Mouse (Mus musculus): ENCODE data around the gene Dusp13. TPM values are rescaled to one million over a fixed set of nuclear protein-coding genes. Genes with fewer than 3 reads are reported as not detected.

Dusp13 gene
- polyA plus RNA-seq, 1 experiment from 2014 or later, result 1.9 TPM

GRCm38 (mm10) chr14:21733131-21733905, 17.7 kb downstream of the Dusp13 start:
- Histone ChIP-seq H3K4me3 (ENCODE audit: low read depth, low read length) (no peak overlapping the region), H3K27ac (replicated peaks) (no peak overlapping the region), H3K27me3 (ENCODE audit: control insufficient read depth, insufficient read depth, low read length) (no peaks in the 10 kb centered on the region), H3K36me3 (ENCODE audit: control insufficient read depth, insufficient read depth, low read length) (no peaks in the 10 kb centered on the region), H3K9ac (ENCODE audit: low read length) (no peak overlapping the region), H3K9me3 (ENCODE audit: control insufficient read depth, low read length) (no peaks in the 10 kb centered on the region), H3K4me1 (replicated peaks; ENCODE audit: control insufficient read depth, insufficient read depth) (no peaks in the 10 kb centered on the region), H3K4me2 (replicated peaks; ENCODE audit: low read depth) (no peak overlapping the region)
- ATAC-seq (ENCODE audit: low FRiP score, low TSS enrichment), result no peak
- WGBS, result 87% methylated on average over 15 of the region's 15 CpGs
- TF ChIP-seq EP300 (optimal IDR thresholded peaks at IDR 0.05), result no peak
- TF ChIP-seq CTCF (IDR thresholded peaks at IDR 0.05; ENCODE audit: low read depth), result no peak
- DNase-seq (ENCODE audit: low spot score), result no peak

DNA sequence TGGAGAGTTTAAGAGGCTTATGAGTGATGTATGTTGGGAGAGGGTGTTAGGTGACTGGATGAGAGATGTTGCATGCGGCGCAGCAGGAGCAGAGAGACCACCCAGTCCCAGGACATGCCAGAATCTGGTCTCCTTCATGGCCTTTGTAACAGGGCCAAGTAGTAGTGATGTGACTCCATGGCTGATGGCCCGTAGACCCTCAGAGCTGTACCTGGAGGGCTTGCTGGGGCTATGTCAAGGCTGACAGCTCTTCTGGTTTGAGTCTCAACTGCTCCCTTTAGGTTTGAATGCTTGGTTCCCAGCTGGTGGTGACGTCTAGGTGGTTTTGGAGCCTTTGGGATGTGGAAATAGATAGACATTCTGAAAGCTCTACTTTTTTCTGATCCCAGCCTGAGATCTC, 21.0 kb downstream of the Dusp13 start:
- no peak overlapping the region for H3K9ac ChIP-seq (ENCODE audit: low read length)

GRCm38 (mm10) chr14:21729031-21729732, 21.8 kb downstream of the Dusp13 start:
- Histone ChIP-seq H3K9me3 (ENCODE audit: control insufficient read depth, low read length) (no peaks in the 10 kb centered on the region), H3K27me3 (ENCODE audit: control insufficient read depth, insufficient read depth, low read length) (no peaks in the 10 kb centered on the region), H3K4me3 (ENCODE audit: low read depth, low read length) (no peak overlapping the region), H3K4me2 (replicated peaks; ENCODE audit: low read depth) (no peak overlapping the region), H3K9ac (ENCODE audit: low read length) (no peak overlapping the region), H3K27ac (replicated peaks) (no peak overlapping the region), H3K36me3 (ENCODE audit: control insufficient read depth, insufficient read depth, low read length) (no peaks in the 10 kb centered on the region), H3K4me1 (replicated peaks; ENCODE audit: control insufficient read depth, insufficient read depth) (no peaks in the 10 kb centered on the region)
- TF ChIP-seq EP300 (optimal IDR thresholded peaks at IDR 0.05) (no peak), CTCF (IDR thresholded peaks at IDR 0.05; ENCODE audit: low read depth) (no peak)
- ATAC-seq (ENCODE audit: low FRiP score, low TSS enrichment) (no peak), DNase-seq (ENCODE audit: low spot score) (no peak)
- WGBS, result 68% methylated on average over 6 of the region's 6 CpGs

More for the DNA sequence above, 21.0 kb downstream of the Dusp13 start:
- Histone ChIP-seq H3K27me3 (ENCODE audit: control insufficient read depth, insufficient read depth, low read length) (no peaks in the 10 kb centered on the region), H3K9me3 (ENCODE audit: control insufficient read depth, low read length) (no peaks in the 10 kb centered on the region), H3K4me2 (replicated peaks; ENCODE audit: low read depth) (no peak overlapping the region), H3K4me3 (ENCODE audit: low read depth, low read length) (no peak overlapping the region), H3K36me3 (ENCODE audit: control insufficient read depth, insufficient read depth, low read length) (no peaks in the 10 kb centered on the region), H3K27ac (replicated peaks) (no peak overlapping the region), H3K4me1 (replicated peaks; ENCODE audit: control insufficient read depth, insufficient read depth) (no peaks in the 10 kb centered on the region)
- WGBS, result 87% methylated on average over 4 of the region's 4 CpGs
- no peak for DNase-seq (ENCODE audit: low spot score)
- no peak for ATAC-seq (ENCODE audit: low FRiP score, low TSS enrichment)
- TF ChIP-seq EP300 (optimal IDR thresholded peaks at IDR 0.05) (no peak), CTCF (IDR thresholded peaks at IDR 0.05; ENCODE audit: low read depth) (no peak)

DNA sequence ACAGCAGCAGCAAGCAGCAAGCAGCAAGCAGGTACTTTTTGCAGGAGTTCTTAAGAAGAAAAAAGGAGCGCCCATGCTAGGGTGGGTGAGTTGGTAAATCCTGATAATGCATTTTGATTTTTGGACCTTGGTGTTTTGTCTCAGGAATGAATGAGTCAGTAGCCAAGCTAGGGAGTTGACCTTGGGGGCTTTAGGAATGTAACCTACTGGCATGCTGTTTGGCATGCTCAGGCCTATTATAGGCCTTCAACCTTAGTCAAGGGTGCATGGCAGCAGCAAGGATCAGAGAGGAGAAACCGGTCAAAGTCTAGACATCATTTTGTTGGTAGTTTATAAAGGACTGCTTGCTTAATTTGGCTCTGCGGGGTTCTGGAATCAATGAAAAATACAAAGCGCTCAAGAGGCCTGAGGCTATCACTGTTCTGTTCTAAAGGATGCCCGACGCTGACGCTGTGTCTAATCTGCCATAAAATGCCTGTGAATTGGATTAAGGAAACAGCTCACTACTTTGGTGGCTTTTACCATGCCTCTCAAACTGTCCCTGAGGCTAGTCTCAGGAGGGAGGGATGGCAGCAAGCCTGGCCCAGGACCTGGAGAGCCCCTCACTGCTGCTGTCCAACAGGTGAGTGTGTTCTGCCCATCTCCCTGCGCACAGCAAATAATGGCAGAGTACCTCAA, 28.8 kb downstream of the Dusp13 start:
- H3K4me1 ChIP-seq (replicated peaks; ENCODE audit: control insufficient read depth, insufficient read depth), result no peaks in the 10 kb centered on the region
- no peak overlapping the region for H3K4me2 ChIP-seq (replicated peaks; ENCODE audit: low read depth)
- H3K4me3 ChIP-seq (ENCODE audit: low read depth, low read length), result no peak overlapping the region
- no peaks in the 10 kb centered on the region for H3K36me3 ChIP-seq (ENCODE audit: control insufficient read depth, insufficient read depth, low read length)
- no peaks in the 10 kb centered on the region for H3K9me3 ChIP-seq (ENCODE audit: control insufficient read depth, low read length)
- no peak overlapping the region for H3K9ac ChIP-seq (ENCODE audit: low read length)
- no peaks in the 10 kb centered on the region for H3K27me3 ChIP-seq (ENCODE audit: control insufficient read depth, insufficient read depth, low read length)
- DNase-seq (ENCODE audit: low spot score) (no peak), ATAC-seq (ENCODE audit: low FRiP score, low TSS enrichment) (no peak)
- 89% methylated on average over 8 of the region's 8 CpGs for WGBS
- TF ChIP-seq EP300 (optimal IDR thresholded peaks at IDR 0.05) (no peak), CTCF (IDR thresholded peaks at IDR 0.05; ENCODE audit: low read depth) (no peak)
- no peak overlapping the region for H3K27ac ChIP-seq (replicated peaks)

GRCm38 (mm10) chr14:21720430-21721205, 30.4 kb downstream of the Dusp13 start:
- WGBS, result 76% methylated on average over 4 of the region's 4 CpGs
- Histone ChIP-seq H3K4me1 (replicated peaks; ENCODE audit: control insufficient read depth, insufficient read depth) (no peaks in the 10 kb centered on the region), H3K4me2 (replicated peaks; ENCODE audit: low read depth) (no peak overlapping the region), H3K9ac (ENCODE audit: low read length) (no peak overlapping the region), H3K36me3 (ENCODE audit: control insufficient read depth, insufficient read depth, low read length) (no peaks in the 10 kb centered on the region), H3K4me3 (ENCODE audit: low read depth, low read length) (no peak overlapping the region), H3K27me3 (ENCODE audit: control insufficient read depth, insufficient read depth, low read length) (no peaks in the 10 kb centered on the region), H3K9me3 (ENCODE audit: control insufficient read depth, low read length) (no peaks in the 10 kb centered on the region), H3K27ac (replicated peaks) (no peak overlapping the region)
- ATAC-seq (ENCODE audit: low FRiP score, low TSS enrichment), result no peak
- no peak for TF ChIP-seq EP300 (optimal IDR thresholded peaks at IDR 0.05)
- no peak for TF ChIP-seq CTCF (IDR thresholded peaks at IDR 0.05; ENCODE audit: low read depth)
- DNase-seq (ENCODE audit: low spot score), result no peak

Measured in stomach, postnatal 0 days (tissue).